9 mouse cellular contexts compared by ENCODE assay signal in the genomic region with DNA sequence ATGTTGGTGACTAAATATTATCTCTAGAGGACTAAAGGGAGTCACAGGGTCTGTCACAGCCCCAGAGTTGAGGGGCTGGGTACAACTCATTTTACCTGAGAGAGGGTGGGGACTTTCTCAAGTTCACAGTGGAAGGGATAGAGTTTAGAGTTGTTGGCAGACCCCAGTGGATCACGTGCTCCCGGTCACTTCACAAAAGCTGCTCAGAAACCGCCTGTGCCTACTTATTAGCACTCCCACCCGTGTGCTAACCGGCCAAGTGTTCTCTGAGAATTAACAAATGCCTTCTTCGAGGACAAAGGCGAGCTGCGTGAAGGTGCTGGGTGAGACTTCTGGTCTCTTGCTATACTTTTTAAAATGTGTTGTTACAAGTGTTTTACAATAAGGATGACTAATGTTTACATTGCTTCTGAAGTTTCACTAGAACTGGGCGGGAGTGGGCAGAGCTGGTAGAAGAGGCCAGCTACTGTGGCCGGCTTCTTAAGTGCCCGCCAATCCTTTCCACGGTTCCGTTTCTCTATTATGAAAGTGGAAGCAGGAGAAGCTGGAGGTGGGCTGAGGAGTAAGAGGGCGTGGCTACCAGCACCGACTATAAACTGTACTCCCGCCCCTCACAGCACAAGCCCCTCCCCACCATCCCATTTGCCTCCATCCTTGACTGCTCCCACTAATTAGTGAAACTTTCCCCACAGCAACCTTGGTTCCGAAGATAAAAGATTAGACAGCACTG. TPM values are rescaled to one million over a fixed set of nuclear protein-coding genes. Genes with fewer than 3 reads are reported as not detected.
A peak's percentile ranks its signal among the peaks of the same experiment; 100 is the strongest.
DNase-seq lines count a peak whose midpoint lies in the region; ATAC-seq and TF ChIP-seq lines count a peak whose summit lies in the region.
"Had no signal": no experiment of that assay in that cellular context is flagged by ENCODE, and none has a peak within 500 bp of the region (broad histone marks: within the 10 kb centered on the region; RNA-seq: fewer than 3 reads in every experiment).

No protein-coding gene starts in this region.

- H3K9me3 ChIP-seq in ES-E14 (ENCODE audit: control insufficient read depth, insufficient read depth, low read depth, low read length), result no peaks in the 10 kb centered on the region
- H3K9me3 ChIP-seq in lung, embryonic 15.5 days, result no peaks in the 10 kb centered on the region
- no peaks in the 10 kb centered on the region for H3K9me3 ChIP-seq in midbrain, embryonic 11.5 days (ENCODE audit: control insufficient read depth, low read length)
- H3K9me3 ChIP-seq in hindbrain, embryonic 13.5 days, result no peaks in the 10 kb centered on the region

- peak; percentile 62 for DNase-seq in CD4-positive helper T cell, adult 2 months (ENCODE audit: low read depth, low spot score)
- DNase-seq in ES-E14 (ENCODE audit: low read depth, low spot score), result peak; percentile 40
- DNase-seq in kidney, adult 11 months, result peak; percentile 17
- DNase-seq in left cerebral cortex, adult 9 months (ENCODE audit: low spot score in 2 of 2), result no peak
- no peak for DNase-seq in midbrain, embryonic 11.5 days (ENCODE audit: low spot score, missing footprints)
- DNase-seq in frontal cortex, adult 2 months (ENCODE audit: extremely low spot score in 1 of 2, low spot score in 1 of 2), result no peak
- DNase-seq: cerebellum, adult 11 months had no signal

- peak overlapping the region; percentile 48 for H3K4me2 ChIP-seq in lung, embryonic 15.5 days
- H3K4me2 ChIP-seq in midbrain, embryonic 11.5 days, result no peak overlapping the region
- no peak overlapping the region for H3K4me2 ChIP-seq in hindbrain, embryonic 13.5 days

- H3K27me3 ChIP-seq in lung, embryonic 15.5 days, result no peaks in the 10 kb centered on the region
- no peaks in the 10 kb centered on the region for H3K27me3 ChIP-seq in midbrain, embryonic 11.5 days (ENCODE audit: control insufficient read depth, insufficient read depth, low read length)
- H3K27me3 ChIP-seq in hindbrain, embryonic 13.5 days, result no peaks in the 10 kb centered on the region

- no peaks in the 10 kb centered on the region for H3K36me3 ChIP-seq in ES-E14 (ENCODE audit: control insufficient read depth, insufficient read depth, low read length, poor library complexity, severe bottlenecking)
- no peaks in the 10 kb centered on the region for H3K36me3 ChIP-seq in lung, embryonic 15.5 days
- no peaks in the 10 kb centered on the region for H3K36me3 ChIP-seq in midbrain, embryonic 11.5 days (ENCODE audit: control insufficient read depth, insufficient read depth, low read length)
- H3K36me3 ChIP-seq in hindbrain, embryonic 13.5 days, result no peaks in the 10 kb centered on the region

- WGBS in lung, embryonic 15.5 days, result 21% methylated on average over 17 of the region's 17 CpGs
- 46% methylated on average over 17 of the region's 17 CpGs for WGBS in midbrain, embryonic 11.5 days
- WGBS in hindbrain, embryonic 13.5 days, result 46% methylated on average over 17 of the region's 17 CpGs

- in situ Hi-C loops in ES-E14 (cut with MboI; ENCODE audit: low sequenced_read_pairs in 2 of 2, unreplicated experiment in 2 of 2), result no loop called here

- ATAC-seq in lung, embryonic 15.5 days (ENCODE audit: borderline replicate concordance, extremely low read depth, low FRiP score, low TSS enrichment), result peak; percentile 78
- ATAC-seq in midbrain, embryonic 11.5 days (ENCODE audit: low FRiP score), result no peak
- ATAC-seq in hindbrain, embryonic 13.5 days (ENCODE audit: low FRiP score), result no peak

- peaks cover 2 to 9% of the 10 kb centered on the region in 2 experiments; a peak in 2 of 4 replicates for H3K4me1 ChIP-seq in ES-E14 (ENCODE audit: control insufficient read depth in 2 of 2, insufficient read depth in 2 of 2, low read length in 2 of 2, poor library complexity in 1 of 2)
- H3K4me1 ChIP-seq in lung, embryonic 15.5 days, result no peaks in the 10 kb centered on the region; the same call in 1 of the 2 replicates
- H3K4me1 ChIP-seq in midbrain, embryonic 11.5 days (ENCODE audit: control insufficient read depth, insufficient read depth, low read length), result no peaks in the 10 kb centered on the region; the same call in 1 of the 2 replicates
- H3K4me1 ChIP-seq in hindbrain, embryonic 13.5 days (replicated peaks), result no peaks in the 10 kb centered on the region

- H3K27ac ChIP-seq in ES-E14 (ENCODE audit: insufficient read depth, low read depth, low read length, poor library complexity, severe bottlenecking), result no peak overlapping the region
- H3K27ac ChIP-seq in lung, embryonic 15.5 days, result peak overlapping the region; percentile 84
- no peak overlapping the region for H3K27ac ChIP-seq in midbrain, embryonic 11.5 days (ENCODE audit: low read depth, low read length)
- H3K27ac ChIP-seq in hindbrain, embryonic 13.5 days, result no peak overlapping the region

- no peak overlapping the region for H3K9ac ChIP-seq in ES-E14 (ENCODE audit: insufficient read depth, low read depth, low read length, poor library complexity, severe bottlenecking)
- H3K9ac ChIP-seq in lung, embryonic 15.5 days, result no peak overlapping the region
- H3K9ac ChIP-seq in midbrain, embryonic 11.5 days (ENCODE audit: low read length), result no peak overlapping the region
- no peak overlapping the region for H3K9ac ChIP-seq in hindbrain, embryonic 13.5 days

- H3K4me3 ChIP-seq in ES-E14 (ENCODE audit: insufficient read depth in 1 of 2, low read depth in 1 of 2, low read length in 2 of 2, poor library complexity in 1 of 2, severe bottlenecking in 1 of 2), result peak overlapping the region; percentile 13 to 19; a peak in 2 of 4 replicates
- H3K4me3 ChIP-seq in lung, embryonic 15.5 days, result peak overlapping the region; percentile 6; the same call in 1 of the 2 replicates
- no peak overlapping the region for H3K4me3 ChIP-seq in midbrain, embryonic 11.5 days (ENCODE audit: low read depth, low read length)
- H3K4me3 ChIP-seq in hindbrain, embryonic 13.5 days, result no peak overlapping the region

TF ChIP-seq in ES-E14, 5 proteins besides CTCF, POLR2A, EP300 and RAD21:
- no peak for TF ChIP-seq MAFK (IDR thresholded peaks at IDR 0.05; ENCODE audit: insufficient read depth, low read depth, low read length)
- TF ChIP-seq ZNF384 (IDR thresholded peaks at IDR 0.05; ENCODE audit: low read depth, low read length), result no peak
- TF ChIP-seq ZC3H11A (IDR thresholded peaks at IDR 0.05; ENCODE audit: borderline replicate concordance, low read depth, low read length), result no peak
- no peak for TF ChIP-seq CHD2 (IDR thresholded peaks at IDR 0.05; ENCODE audit: low read depth, low read length)
- no peak for TF ChIP-seq HCFC1 (IDR thresholded peaks at IDR 0.05; ENCODE audit: borderline replicate concordance, insufficient read depth, low read length)

RNA-seq across cellular contexts. Expression of gene Cd6, which starts 11.5 kb away (rescaled TPM):
- total RNA-seq in ES-E14 (2012; rRNA removed), result 3.4 and 4.9 TPM in 2 replicates
- 0.11 and 0.60 TPM in 2 replicates for polyA plus RNA-seq in lung, embryonic 15.5 days (2015; fragmentation: Nextera tagmentation; extraction: Ambion mirVana)
- polyA plus RNA-seq in midbrain, embryonic 11.5 days (2014; fragmentation: Nextera tagmentation; extraction: Ambion mirVana), result not detected in 2 replicates
- polyA plus RNA-seq in hindbrain, embryonic 13.5 days (2015; fragmentation: Nextera tagmentation; extraction: Ambion mirVana), result not detected in 2 replicates
- polyA plus RNA-seq in frontal cortex, adult 2 months (2012; rRNA removed), result 1.5 and 3.8 TPM in 2 replicates

RNA-seq across cellular contexts. Expression of gene Slc15a3, which starts 21.1 kb away (rescaled TPM):
- total RNA-seq in ES-E14 (2012; rRNA removed), result 2.2 and 5.6 TPM in 2 replicates
- 0.42 and 0.46 TPM in 2 replicates for polyA plus RNA-seq in lung, embryonic 15.5 days (2015; fragmentation: Nextera tagmentation; extraction: Ambion mirVana)
- 0.18 and 0.25 TPM in 2 replicates for polyA plus RNA-seq in midbrain, embryonic 11.5 days (2014; fragmentation: Nextera tagmentation; extraction: Ambion mirVana)
- polyA plus RNA-seq in hindbrain, embryonic 13.5 days (2015; fragmentation: Nextera tagmentation; extraction: Ambion mirVana), result 0.25 and 0.36 TPM in 2 replicates
- polyA plus RNA-seq in frontal cortex, adult 2 months (2012; rRNA removed), result 1.7 and 2.2 TPM in 2 replicates

RNA-seq across cellular contexts. Expression of gene Tmem132a, which starts 51.4 kb away (rescaled TPM):
- 41.4 and 84.8 TPM in 2 replicates for total RNA-seq in ES-E14 (2012; rRNA removed)
- 75.9 TPM in 2 replicates for polyA plus RNA-seq in lung, embryonic 15.5 days (2015; fragmentation: Nextera tagmentation; extraction: Ambion mirVana)
- polyA plus RNA-seq in midbrain, embryonic 11.5 days (2014; fragmentation: Nextera tagmentation; extraction: Ambion mirVana), result 51.3 and 58.3 TPM in 2 replicates
- 174 and 180 TPM in 2 replicates for polyA plus RNA-seq in hindbrain, embryonic 13.5 days (2015; fragmentation: Nextera tagmentation; extraction: Ambion mirVana)
- polyA plus RNA-seq in frontal cortex, adult 2 months (2012; rRNA removed), result 132 and 133 TPM in 2 replicates

Comparison
In these comparisons a context has a peak if more than half of its experiments do, and no peak if none do; other contexts are left out.
1. DNase-seq: peak in CD4-positive helper T cell, adult 2 months (single experiment), ES-E14 (single experiment) and kidney, adult 11 months (single experiment); none in left cerebral cortex, adult 9 months (0 of 2), midbrain, embryonic 11.5 days (single experiment) and frontal cortex, adult 2 months (0 of 2).
2. H3K4me3 ChIP-seq: peak in ES-E14 (2 of 2) and lung, embryonic 15.5 days (single experiment); none in midbrain, embryonic 11.5 days (single experiment) and hindbrain, embryonic 13.5 days (single experiment).